ENCODE assay signal across 8 mouse cellular contexts in genomic region chr1:183272867-183273818, GRCm38 (mm10). TPM values are rescaled to one million over a fixed set of nuclear protein-coding genes. Genes with fewer than 3 reads are reported as not detected.
DNase-seq lines count a peak whose midpoint lies in the region; ATAC-seq lines count a peak whose summit lies in the region.

No protein-coding gene starts in this region.

- no peak overlapping the region for H3K9ac ChIP-seq in forebrain, embryonic 14.5 days (ENCODE audit: low read length)
- H3K9ac ChIP-seq in forebrain, embryonic 11.5 days (ENCODE audit: low read length), result no peak overlapping the region
- no peak overlapping the region for H3K9ac ChIP-seq in midbrain, embryonic 13.5 days (replicated peaks)
- no peak overlapping the region for H3K9ac ChIP-seq in midbrain, embryonic 15.5 days
- H3K9ac ChIP-seq in embryonic facial prominence, embryonic 14.5 days (ENCODE audit: low read depth, low read length), result no peak overlapping the region
- H3K9ac ChIP-seq in heart, embryonic 11.5 days (ENCODE audit: low read depth, low read length), result no peak overlapping the region

- ATAC-seq in forebrain, embryonic 14.5 days, result no peak
- no peak for ATAC-seq in forebrain, embryonic 11.5 days (replicated peaks; ENCODE audit: low FRiP score)
- ATAC-seq in midbrain, embryonic 13.5 days, result 0 out of 2 replicates have a peak, but pooled peaks have one; percentile 45
- ATAC-seq in midbrain, embryonic 15.5 days (replicated peaks), result no peak
- peak; percentile 50; the same call in 1 of the 2 replicates for ATAC-seq in embryonic facial prominence, embryonic 14.5 days (ENCODE audit: low read depth)
- ATAC-seq in heart, embryonic 11.5 days (replicated peaks; ENCODE audit: insufficient number of reproducible peaks, low FRiP score, low TSS enrichment), result no peak

- no peaks in the 10 kb centered on the region for H3K9me3 ChIP-seq in forebrain, embryonic 14.5 days (replicated peaks; ENCODE audit: control insufficient read depth, low read length)
- H3K9me3 ChIP-seq in forebrain, embryonic 11.5 days (ENCODE audit: control insufficient read depth, low read length), result no peaks in the 10 kb centered on the region
- no peaks in the 10 kb centered on the region for H3K9me3 ChIP-seq in midbrain, embryonic 13.5 days
- H3K9me3 ChIP-seq in midbrain, embryonic 15.5 days, result no peaks in the 10 kb centered on the region
- no peaks in the 10 kb centered on the region for H3K9me3 ChIP-seq in embryonic facial prominence, embryonic 14.5 days (ENCODE audit: control insufficient read depth, low read length)
- no peaks in the 10 kb centered on the region for H3K9me3 ChIP-seq in heart, embryonic 11.5 days (replicated peaks; ENCODE audit: control insufficient read depth, low read length)

- peaks cover 12% of the 10 kb centered on the region for H3K36me3 ChIP-seq in forebrain, embryonic 14.5 days (ENCODE audit: control insufficient read depth, insufficient read depth, low read length)
- H3K36me3 ChIP-seq in forebrain, embryonic 11.5 days (ENCODE audit: control insufficient read depth, insufficient read depth, low read length), result no peaks in the 10 kb centered on the region
- H3K36me3 ChIP-seq in midbrain, embryonic 13.5 days, result peaks cover 15% of the 10 kb centered on the region
- no peaks in the 10 kb centered on the region; the same call in 1 of the 2 replicates for H3K36me3 ChIP-seq in midbrain, embryonic 15.5 days (replicated peaks)
- H3K36me3 ChIP-seq in embryonic facial prominence, embryonic 14.5 days (ENCODE audit: control insufficient read depth, insufficient read depth, low read length), result peaks cover 10% of the 10 kb centered on the region; the same call in 1 of the 2 replicates
- H3K36me3 ChIP-seq in heart, embryonic 11.5 days (ENCODE audit: control insufficient read depth, insufficient read depth, low read length), result no peaks in the 10 kb centered on the region

- H3K4me2 ChIP-seq in forebrain, embryonic 14.5 days (ENCODE audit: low read length), result no peak overlapping the region
- no peak overlapping the region for H3K4me2 ChIP-seq in forebrain, embryonic 11.5 days (ENCODE audit: low read depth, low read length, severe bottlenecking)
- no peak overlapping the region for H3K4me2 ChIP-seq in midbrain, embryonic 13.5 days (replicated peaks)
- H3K4me2 ChIP-seq in midbrain, embryonic 15.5 days, result no peak overlapping the region
- no peak overlapping the region for H3K4me2 ChIP-seq in embryonic facial prominence, embryonic 14.5 days (ENCODE audit: low read depth, low read length)
- H3K4me2 ChIP-seq in heart, embryonic 11.5 days, result no peak overlapping the region

- peak; percentile 79 for DNase-seq in forebrain, embryonic 14.5 days (ENCODE audit: low spot score)
- no peak for DNase-seq in forebrain, embryonic 11.5 days (ENCODE audit: low spot score)
- peak; percentile 80 for DNase-seq in embryonic facial prominence, embryonic 14.5 days (ENCODE audit: low spot score)
- peak; percentile 75 for DNase-seq in retina, embryonic 14.5 days (ENCODE audit: low spot score)
- DNase-seq in right cerebral cortex, postnatal 4 days, result no peak

- no peak overlapping the region for H3K4me3 ChIP-seq in forebrain, embryonic 14.5 days (ENCODE audit: low read depth, low read length)
- H3K4me3 ChIP-seq in forebrain, embryonic 11.5 days (ENCODE audit: low read depth, low read length), result no peak overlapping the region
- no peak overlapping the region for H3K4me3 ChIP-seq in midbrain, embryonic 13.5 days (replicated peaks)
- H3K4me3 ChIP-seq in midbrain, embryonic 15.5 days, result no peak overlapping the region
- no peak overlapping the region for H3K4me3 ChIP-seq in embryonic facial prominence, embryonic 14.5 days (ENCODE audit: low read depth, low read length)
- H3K4me3 ChIP-seq in heart, embryonic 11.5 days (ENCODE audit: low read depth, low read length), result no peak overlapping the region

- no peaks in the 10 kb centered on the region for H3K4me1 ChIP-seq in forebrain, embryonic 14.5 days (ENCODE audit: control insufficient read depth, insufficient read depth, low read length)
- no peaks in the 10 kb centered on the region for H3K4me1 ChIP-seq in forebrain, embryonic 11.5 days (replicated peaks; ENCODE audit: control insufficient read depth, insufficient read depth, low read length)
- no peaks in the 10 kb centered on the region for H3K4me1 ChIP-seq in midbrain, embryonic 13.5 days (replicated peaks)
- no peaks in the 10 kb centered on the region for H3K4me1 ChIP-seq in midbrain, embryonic 15.5 days
- H3K4me1 ChIP-seq in embryonic facial prominence, embryonic 14.5 days (ENCODE audit: control insufficient read depth, insufficient read depth, low read length), result no peaks in the 10 kb centered on the region
- H3K4me1 ChIP-seq in heart, embryonic 11.5 days (ENCODE audit: control insufficient read depth, insufficient read depth, low read length), result no peaks in the 10 kb centered on the region

- no peak overlapping the region for H3K27ac ChIP-seq in forebrain, embryonic 14.5 days (ENCODE audit: low read depth, low read length)
- H3K27ac ChIP-seq in forebrain, embryonic 11.5 days (ENCODE audit: low read depth, low read length), result no peak overlapping the region
- no peak overlapping the region for H3K27ac ChIP-seq in midbrain, embryonic 13.5 days
- no peak overlapping the region for H3K27ac ChIP-seq in midbrain, embryonic 15.5 days
- H3K27ac ChIP-seq in embryonic facial prominence, embryonic 14.5 days (replicated peaks; ENCODE audit: low read depth, low read length), result no peak overlapping the region
- no peak overlapping the region for H3K27ac ChIP-seq in heart, embryonic 11.5 days (ENCODE audit: low read depth, low read length)

- 64% methylated on average over 10 of the region's 10 CpGs for WGBS in forebrain, embryonic 14.5 days
- 63% methylated on average over 10 of the region's 10 CpGs for WGBS in forebrain, embryonic 11.5 days
- WGBS in midbrain, embryonic 13.5 days, result 63% methylated on average over 10 of the region's 10 CpGs
- WGBS in midbrain, embryonic 15.5 days, result 63% methylated on average over 10 of the region's 10 CpGs
- WGBS in embryonic facial prominence, embryonic 14.5 days, result 58% methylated on average over 10 of the region's 10 CpGs
- WGBS in heart, embryonic 11.5 days (ENCODE audit: insufficient replicate concordance), result 55% methylated on average over 10 of the region's 10 CpGs

- no peaks in the 10 kb centered on the region for H3K27me3 ChIP-seq in forebrain, embryonic 14.5 days (replicated peaks; ENCODE audit: control insufficient read depth, insufficient read depth, low read length)
- H3K27me3 ChIP-seq in forebrain, embryonic 11.5 days (ENCODE audit: control insufficient read depth, insufficient read depth, low read length), result no peaks in the 10 kb centered on the region
- no peaks in the 10 kb centered on the region for H3K27me3 ChIP-seq in midbrain, embryonic 13.5 days
- H3K27me3 ChIP-seq in midbrain, embryonic 15.5 days (replicated peaks), result no peaks in the 10 kb centered on the region
- no peaks in the 10 kb centered on the region for H3K27me3 ChIP-seq in embryonic facial prominence, embryonic 14.5 days (replicated peaks; ENCODE audit: control insufficient read depth, insufficient read depth, low read length)
- H3K27me3 ChIP-seq in heart, embryonic 11.5 days (ENCODE audit: control insufficient read depth, insufficient read depth, low read length), result no peaks in the 10 kb centered on the region

RNA-seq across cellular contexts. Expression of gene Aida, which starts 23.2 kb away (rescaled TPM):
- polyA plus RNA-seq in forebrain, embryonic 14.5 days (2014; fragmentation: Nextera tagmentation; extraction: Ambion mirVana), result 37.0 and 40.0 TPM in 2 replicates
- 33.6 and 35.4 TPM in 2 replicates for polyA plus RNA-seq in forebrain, embryonic 11.5 days (2014; fragmentation: Nextera tagmentation; extraction: Ambion mirVana)
- 45.3 and 53.6 TPM in 2 replicates for polyA plus RNA-seq in midbrain, embryonic 13.5 days (2015; fragmentation: Nextera tagmentation; extraction: Ambion mirVana)
- 48.5 and 57.1 TPM in 2 replicates for polyA plus RNA-seq in midbrain, embryonic 15.5 days (2015; fragmentation: Nextera tagmentation; extraction: Ambion mirVana)
- 35.5 and 40.8 TPM in 2 replicates for polyA plus RNA-seq in embryonic facial prominence, embryonic 14.5 days (2014; fragmentation: Nextera tagmentation; extraction: Ambion mirVana)
- 16.0 and 21.7 TPM in 2 replicates for polyA plus RNA-seq in heart, embryonic 11.5 days (2014; fragmentation: Nextera tagmentation; extraction: Ambion mirVana)

RNA-seq across cellular contexts. Expression of gene Brox, which starts 23.9 kb away (rescaled TPM):
- 109 and 126 TPM in 2 replicates for polyA plus RNA-seq in forebrain, embryonic 14.5 days (2014; fragmentation: Nextera tagmentation; extraction: Ambion mirVana)
- polyA plus RNA-seq in forebrain, embryonic 11.5 days (2014; fragmentation: Nextera tagmentation; extraction: Ambion mirVana), result 56.5 and 60.9 TPM in 2 replicates
- polyA plus RNA-seq in midbrain, embryonic 13.5 days (2015; fragmentation: Nextera tagmentation; extraction: Ambion mirVana), result 92.3 and 98.0 TPM in 2 replicates
- polyA plus RNA-seq in midbrain, embryonic 15.5 days (2015; fragmentation: Nextera tagmentation; extraction: Ambion mirVana), result 99.6 and 106 TPM in 2 replicates
- 49.4 and 50.4 TPM in 2 replicates for polyA plus RNA-seq in embryonic facial prominence, embryonic 14.5 days (2014; fragmentation: Nextera tagmentation; extraction: Ambion mirVana)
- 43.1 and 45.3 TPM in 2 replicates for polyA plus RNA-seq in heart, embryonic 11.5 days (2014; fragmentation: Nextera tagmentation; extraction: Ambion mirVana)

RNA-seq across cellular contexts. Expression of gene Disp1, which starts 51.8 kb away (rescaled TPM):
- 4.4 and 5.5 TPM in 2 replicates for polyA plus RNA-seq in forebrain, embryonic 14.5 days (2014; fragmentation: Nextera tagmentation; extraction: Ambion mirVana)
- 11.3 and 11.4 TPM in 2 replicates for polyA plus RNA-seq in forebrain, embryonic 11.5 days (2014; fragmentation: Nextera tagmentation; extraction: Ambion mirVana)
- 8.0 and 9.2 TPM in 2 replicates for polyA plus RNA-seq in midbrain, embryonic 13.5 days (2015; fragmentation: Nextera tagmentation; extraction: Ambion mirVana)
- polyA plus RNA-seq in midbrain, embryonic 15.5 days (2015; fragmentation: Nextera tagmentation; extraction: Ambion mirVana), result 9.6 and 9.9 TPM in 2 replicates
- 17.9 and 21.7 TPM in 2 replicates for polyA plus RNA-seq in embryonic facial prominence, embryonic 14.5 days (2014; fragmentation: Nextera tagmentation; extraction: Ambion mirVana)
- 11.8 and 12.6 TPM in 2 replicates for polyA plus RNA-seq in heart, embryonic 11.5 days (2014; fragmentation: Nextera tagmentation; extraction: Ambion mirVana)

Comparison
In these comparisons a context has a peak if more than half of its experiments do, and no peak if none do; other contexts are left out.
1. ATAC-seq: peak in midbrain, embryonic 13.5 days (single experiment) and embryonic facial prominence, embryonic 14.5 days (single experiment); none in forebrain, embryonic 14.5 days (single experiment), forebrain, embryonic 11.5 days (single experiment), midbrain, embryonic 15.5 days (single experiment) and heart, embryonic 11.5 days (single experiment).
2. DNase-seq: peak in forebrain, embryonic 14.5 days (single experiment), embryonic facial prominence, embryonic 14.5 days (single experiment) and retina, embryonic 14.5 days (single experiment); none in forebrain, embryonic 11.5 days (single experiment) and right cerebral cortex, postnatal 4 days (single experiment).